ENCODE assay signal across 7 mouse cellular contexts in the genomic region with DNA sequence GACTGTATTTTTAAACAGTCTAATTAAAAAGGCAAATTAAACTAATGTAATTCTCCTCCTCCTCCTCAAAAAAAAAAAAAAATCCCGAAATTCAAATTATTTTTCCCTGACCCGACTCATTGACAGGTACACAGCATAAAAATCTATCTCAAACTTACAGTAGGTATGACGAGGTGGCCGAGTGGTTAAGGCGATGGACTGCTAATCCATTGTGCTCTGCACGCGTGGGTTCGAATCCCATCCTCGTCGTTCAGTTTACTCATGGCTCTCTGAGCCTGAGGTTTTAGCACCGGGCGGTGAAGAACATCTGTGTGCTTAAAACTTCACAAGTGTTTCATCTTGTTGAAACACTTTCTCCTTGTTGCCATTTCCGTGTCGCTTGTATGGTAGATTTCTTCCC. TPM values are rescaled to one million over a fixed set of nuclear protein-coding genes. Genes with fewer than 3 reads are reported as not detected.
A peak's percentile ranks its signal among the peaks of the same experiment; 100 is the strongest.
DNase-seq lines count a peak whose midpoint lies in the region; ATAC-seq lines count a peak whose summit lies in the region.

No protein-coding gene starts in this region.

- peak; percentile 35 for ATAC-seq in megakaryocyte progenitor cell, adult 5-6 weeks (replicated peaks; ENCODE audit: poor library complexity)

- intact Hi-C loops in gastrocnemius, postnatal 14 days (cut with DNase I; ENCODE audit: low total_unique reads): loop anchor here (10.0 kb wide), 1 partner anchor 1497 kb away; no protein-coding TSS in a partner anchor
- intact Hi-C loops in left cerebral cortex, postnatal 10 days (cut with DNase I): loop anchor here (5.0 kb wide), 1 partner anchor 1494 kb away; no protein-coding TSS in a partner anchor

- DNase-seq in Muller cell, postnatal 12 days (ENCODE audit: inconsistent ontology term): peak; percentile 55
- DNase-seq in cerebellum, adult 8-10 months: peak; percentile 75
- DNase-seq in gastrocnemius, postnatal 14 days: peak; percentile 58
- DNase-seq in induced T-regulatory cell, adult 2 months (ENCODE audit: low read depth): peak; percentile 83
- DNase-seq in left cerebral cortex, postnatal 10 days (ENCODE audit: extremely low spot score in 1 of 2, low spot score in 2 of 2): peak; percentile 66 to 75
- DNase-seq in spleen, adult 18-20 months: peak; percentile 65 to 76

RNA-seq across cellular contexts. Expression of a gene that starts 9.1 kb away (rescaled TPM):
- total RNA-seq in gastrocnemius, postnatal 14 days (2021): 100 to 1,000 TPM; 281 to 294 TPM
- total RNA-seq in left cerebral cortex, postnatal 10 days (2021): 100 to 1,000 TPM; 265 to 270 TPM
- total RNA-seq in megakaryocyte progenitor cell, adult 5-6 weeks (2015): 57.4 and 61.0 TPM in 2 replicates
- total RNA-seq in megakaryocyte progenitor cell, adult 5-6 weeks (2017): 855 and 1,026 TPM in 2 replicates

RNA-seq across cellular contexts. Expression of a gene that starts 12.0 kb away (rescaled TPM):
- 10 to 100 TPM; 61.2 to 77.1 TPM for total RNA-seq in gastrocnemius, postnatal 14 days (2021)
- total RNA-seq in left cerebral cortex, postnatal 10 days (2021): 10 to 100 TPM; 27.0 to 28.3 TPM
- total RNA-seq in megakaryocyte progenitor cell, adult 5-6 weeks (2015): 36.0 and 48.7 TPM in 2 replicates
- total RNA-seq in megakaryocyte progenitor cell, adult 5-6 weeks (2017): 1,885 and 2,197 TPM in 2 replicates

RNA-seq across cellular contexts. Expression of a gene that starts 13.5 kb away (rescaled TPM):
- total RNA-seq in gastrocnemius, postnatal 14 days (2021): 10 to 100 TPM; 19.9 to 21.2 TPM
- 10 to 100 TPM in 1 of 2 experiments, 1 to 10 TPM in 1; 9.7 to 10.4 TPM for total RNA-seq in left cerebral cortex, postnatal 10 days (2021)
- total RNA-seq in megakaryocyte progenitor cell, adult 5-6 weeks (2015): 212 and 246 TPM in 2 replicates
- total RNA-seq in megakaryocyte progenitor cell, adult 5-6 weeks (2017): 210 and 363 TPM in 2 replicates

RNA-seq across cellular contexts. Expression of a gene that starts 21.5 kb away (rescaled TPM):
- 1 to 10 TPM; 5.5 to 5.7 TPM for total RNA-seq in gastrocnemius, postnatal 14 days (2021)
- total RNA-seq in left cerebral cortex, postnatal 10 days (2021): 1 to 10 TPM; 1.4 to 1.7 TPM
- total RNA-seq in megakaryocyte progenitor cell, adult 5-6 weeks (2015): 32.4 and 33.2 TPM in 2 replicates
- total RNA-seq in megakaryocyte progenitor cell, adult 5-6 weeks (2017): 120 and 144 TPM in 2 replicates

RNA-seq across cellular contexts. Expression of a gene that starts 22.1 kb away (rescaled TPM):
- 10 to 100 TPM; 24.2 to 25.2 TPM for total RNA-seq in gastrocnemius, postnatal 14 days (2021)
- total RNA-seq in left cerebral cortex, postnatal 10 days (2021): 10 to 100 TPM; 22.6 to 23.0 TPM
- total RNA-seq in megakaryocyte progenitor cell, adult 5-6 weeks (2015): 40.7 and 44.7 TPM in 2 replicates
- total RNA-seq in megakaryocyte progenitor cell, adult 5-6 weeks (2017): 86.8 and 176 TPM in 2 replicates

Comparison
In these comparisons a context has a peak if more than half of its experiments do, and no peak if none do; other contexts are left out.
1. Peak in every context shown above with its lines: DNase-seq and ATAC-seq.
2. RNA of a gene that starts 13.5 kb away (total RNA-seq): 210 to 363 TPM in megakaryocyte progenitor cell, adult 5-6 weeks; 19.9 to 21.2 TPM in gastrocnemius, postnatal 14 days and 9.7 to 10.4 TPM in left cerebral cortex, postnatal 10 days; every median in the first group is over 4 times any median in the second.